In genomic region chr2:163424597-163424996, GRCm38 (mm10) we compare ENCODE assay signal across 8 mouse cellular contexts. TPM values are rescaled to one million over a fixed set of nuclear protein-coding genes. Genes with fewer than 3 reads are reported as not detected.
DNase-seq lines count a peak whose midpoint lies in the region; ATAC-seq and TF ChIP-seq lines count a peak whose summit lies in the region.

TSS of gene Oser1 (minus strand) at chr2:163424697.

- 0 out of 2 replicates have a peak within 1 kb of the TSS, but pooled peaks have one; percentile 24 for H3K9ac ChIP-seq in hindbrain, postnatal 0 days (replicated peaks; ENCODE audit: low read length)

- H3K4me2 ChIP-seq in hindbrain, postnatal 0 days (ENCODE audit: low read depth, low read length): no peak within 1 kb of the TSS

- ATAC-seq in hindbrain, postnatal 0 days: no peak
- no peak for ATAC-seq in megakaryocyte, adult 5-6 weeks (ENCODE audit: poor library complexity, severe bottlenecking)
- ATAC-seq in frontal cortex, adult (ENCODE audit: low TSS enrichment): no peak

- 80% methylated on average over 6 of the region's 6 CpGs for WGBS in hindbrain, postnatal 0 days

- no peaks in the 10 kb centered on the region for H3K9me3 ChIP-seq in hindbrain, postnatal 0 days (ENCODE audit: low read length)

- TF ChIP-seq CTCF in hindbrain, postnatal 0 days (IDR thresholded peaks at IDR 0.05; ENCODE audit: low read depth): no peak

- peak; percentile 74 for DNase-seq in heart, adult 11 months
- no peak for DNase-seq in heart, adult 9 months (ENCODE audit: low spot score in 2 of 2)
- DNase-seq in adrenal gland, postnatal 25 days: no peak
- DNase-seq in gastrocnemius, postnatal 14 days: no peak
- DNase-seq in hindbrain, postnatal 0 days (ENCODE audit: low spot score): no peak
- no peak for DNase-seq in frontal cortex, postnatal 14 days (ENCODE audit: low spot score in 2 of 2)

- H3K4me3 ChIP-seq in hindbrain, postnatal 0 days (ENCODE audit: low read length): no peak within 1 kb of the TSS

- H3K4me1 ChIP-seq in hindbrain, postnatal 0 days (ENCODE audit: insufficient read depth, low read length): peaks cover 9% of the 10 kb centered on the region

- no peak within 1 kb of the TSS for H3K27ac ChIP-seq in hindbrain, postnatal 0 days

- no peaks in the 10 kb centered on the region for H3K27me3 ChIP-seq in hindbrain, postnatal 0 days (ENCODE audit: insufficient read depth, low read length)

- intact Hi-C loops in gastrocnemius, postnatal 14 days (cut with DNase I; ENCODE audit: low total_unique reads): loop anchor here (10.0 kb wide), 1 partner anchor 50 kb away; the partner anchor contains the start of gene Fitm2

- no peaks in the 10 kb centered on the region for H3K36me3 ChIP-seq in hindbrain, postnatal 0 days (ENCODE audit: insufficient read depth, low read length)

RNA-seq across cellular contexts. Expression of gene Oser1, which starts in this region (rescaled TPM):
- 34.2 and 36.7 TPM in 2 replicates for total RNA-seq in adrenal gland, postnatal 25 days (2021)
- total RNA-seq in gastrocnemius, postnatal 14 days (2021): 10 to 100 TPM; 25.9 to 29.5 TPM
- 22.9 and 29.5 TPM in 2 replicates for total RNA-seq in hindbrain, postnatal 0 days (2014; rRNA removed)
- 59.6 and 60.5 TPM in 2 replicates for polyA plus RNA-seq in hindbrain, postnatal 0 days (2015; fragmentation: Nextera tagmentation; extraction: Ambion mirVana)
- total RNA-seq in megakaryocyte, adult 5-6 weeks (2015): 85.9 and 98.4 TPM in 2 replicates
- total RNA-seq in megakaryocyte, adult 5-6 weeks (2017): 93.7 and 107 TPM in 2 replicates
